Mouse (Mus musculus) erythroid progenitor cell, adult 5-6 weeks (primary cell): ENCODE data around the gene Snapc4. TPM values are rescaled to one million over a fixed set of nuclear protein-coding genes. Genes with fewer than 3 reads are reported as not detected.

Experiments used
- ATAC-seq: replicated peaks from 2 replicates; pipeline ENCODE4 v1.8.0; 2016; ENCODE audit warnings: moderate number of reproducible peaks, mild to moderate bottlenecking, moderate TSS enrichment, inconsistent platforms; ENCODE audit not compliant: poor library complexity, low FRiP score, severe bottlenecking
- total RNA-seq, 2 experiments: library from RNA; stranded (forward) in 1 of 2; stranded (reverse) in 1 of 2; fragments of 150-400 nt in 1 of 2; fragments of 186-747, 209-891 nt in 1 of 2; gene quantifications; 2 replicates each; pipeline versions ENCODE4 v1.2.3 to v1.2.4; 2015 to 2017; ENCODE audit warnings: low replicate concordance in 2 of 2

Snapc4 gene
- total RNA-seq, 2 experiments from 2014 or later = 1.3 to 10.5 TPM

DNA sequence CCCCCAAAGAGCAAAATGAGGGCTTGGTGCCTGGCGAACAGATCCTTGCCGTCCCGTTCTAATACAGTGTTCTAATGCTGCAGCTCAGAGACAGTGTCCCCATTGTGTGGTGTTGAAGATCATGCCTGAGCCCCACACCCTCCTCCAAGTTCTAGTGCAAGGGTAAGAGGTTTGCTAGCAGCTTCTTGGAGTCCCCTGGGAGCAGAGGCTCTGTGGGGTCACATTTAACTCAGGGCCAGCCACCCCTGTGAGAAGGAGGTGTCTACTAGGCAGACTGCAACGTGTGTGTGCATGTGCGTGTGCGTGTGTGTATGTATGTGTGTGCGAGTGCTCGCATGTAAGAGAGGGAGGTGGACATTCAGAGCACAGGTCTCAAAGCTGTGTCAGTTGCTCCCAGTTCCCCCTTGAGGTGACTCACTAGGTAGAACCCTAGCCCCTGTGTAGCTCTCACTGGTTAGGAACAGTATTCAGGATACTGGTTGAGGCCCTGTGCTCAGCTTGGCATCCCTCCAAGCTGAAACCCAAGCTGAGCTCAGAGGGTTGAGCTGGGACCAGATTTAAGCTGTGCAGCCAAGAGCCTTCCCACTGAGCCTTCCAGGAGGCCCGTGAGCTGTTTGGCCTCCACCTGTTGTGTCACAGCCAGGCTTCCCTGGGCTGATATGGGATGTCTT is 63.7 kb downstream of the Snapc4 start:
- no peak for ATAC-seq

DNA sequence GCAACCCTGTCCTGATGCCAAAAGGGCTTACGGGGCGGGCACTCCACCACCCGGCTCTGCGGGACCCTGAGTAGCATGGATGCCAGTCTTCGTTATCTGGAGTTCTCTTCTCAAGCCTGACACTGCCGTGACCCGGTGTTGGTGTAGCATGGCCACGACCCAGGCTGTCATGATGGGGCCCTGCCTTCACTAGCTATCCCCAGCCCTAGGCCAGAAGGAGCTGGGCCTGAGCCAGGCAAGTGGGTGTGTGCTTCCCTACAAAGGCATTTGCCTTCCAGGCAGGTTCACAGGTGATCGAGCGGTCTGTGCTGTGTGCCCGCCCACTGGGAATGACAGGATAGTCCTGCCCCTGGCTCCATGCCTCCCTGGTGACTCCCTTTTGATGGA is 64.5 kb downstream of the Snapc4 start:
- no peak for ATAC-seq

DNA sequence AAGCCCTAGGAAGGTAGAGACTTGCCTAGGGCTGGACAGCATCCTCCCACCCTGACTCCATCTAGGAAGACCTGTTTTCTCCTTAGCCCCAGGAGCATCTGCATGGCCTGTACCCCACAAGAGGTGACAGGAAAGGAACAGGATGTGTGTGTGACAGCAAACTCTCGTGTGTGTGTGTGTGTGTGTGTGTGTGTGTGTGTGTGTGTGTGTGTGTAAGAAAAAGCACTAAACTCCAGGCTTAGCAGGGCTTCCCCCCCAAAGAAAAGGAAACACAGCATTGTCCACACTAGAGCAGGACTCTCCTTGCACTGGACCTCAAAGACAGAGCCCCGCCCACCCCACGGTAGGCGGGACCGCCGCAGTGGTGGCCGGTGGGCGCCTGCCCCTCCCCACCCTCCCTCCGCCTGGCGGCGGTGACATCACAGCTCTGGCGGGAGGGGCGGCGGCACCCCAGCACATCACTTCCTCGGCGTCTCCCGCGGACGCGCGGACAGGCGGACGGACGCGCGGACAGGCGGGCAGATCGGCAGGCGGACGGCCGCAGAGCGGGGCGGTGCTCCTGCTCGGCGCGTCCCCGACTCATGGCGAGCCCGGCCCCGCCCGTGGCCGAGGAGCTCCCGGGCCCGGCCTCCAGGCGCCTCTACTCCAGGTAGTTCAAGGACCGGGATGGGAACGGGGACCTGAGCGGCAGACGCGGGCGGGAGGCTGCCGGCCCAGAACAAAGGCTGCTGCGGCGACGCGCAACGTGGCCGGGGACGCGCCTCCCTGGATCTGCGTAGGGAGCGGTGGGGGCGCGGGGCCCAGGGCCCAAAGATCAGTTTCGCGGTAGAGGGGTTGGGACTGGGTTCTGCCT is 65.2 kb downstream of the Snapc4 start, which contains the start of gene Gpsm1:
Gpsm1 (plus strand) TSS at position 444 of the 853 bp plus-strand sequence.
- ATAC-seq = no peak

DNA sequence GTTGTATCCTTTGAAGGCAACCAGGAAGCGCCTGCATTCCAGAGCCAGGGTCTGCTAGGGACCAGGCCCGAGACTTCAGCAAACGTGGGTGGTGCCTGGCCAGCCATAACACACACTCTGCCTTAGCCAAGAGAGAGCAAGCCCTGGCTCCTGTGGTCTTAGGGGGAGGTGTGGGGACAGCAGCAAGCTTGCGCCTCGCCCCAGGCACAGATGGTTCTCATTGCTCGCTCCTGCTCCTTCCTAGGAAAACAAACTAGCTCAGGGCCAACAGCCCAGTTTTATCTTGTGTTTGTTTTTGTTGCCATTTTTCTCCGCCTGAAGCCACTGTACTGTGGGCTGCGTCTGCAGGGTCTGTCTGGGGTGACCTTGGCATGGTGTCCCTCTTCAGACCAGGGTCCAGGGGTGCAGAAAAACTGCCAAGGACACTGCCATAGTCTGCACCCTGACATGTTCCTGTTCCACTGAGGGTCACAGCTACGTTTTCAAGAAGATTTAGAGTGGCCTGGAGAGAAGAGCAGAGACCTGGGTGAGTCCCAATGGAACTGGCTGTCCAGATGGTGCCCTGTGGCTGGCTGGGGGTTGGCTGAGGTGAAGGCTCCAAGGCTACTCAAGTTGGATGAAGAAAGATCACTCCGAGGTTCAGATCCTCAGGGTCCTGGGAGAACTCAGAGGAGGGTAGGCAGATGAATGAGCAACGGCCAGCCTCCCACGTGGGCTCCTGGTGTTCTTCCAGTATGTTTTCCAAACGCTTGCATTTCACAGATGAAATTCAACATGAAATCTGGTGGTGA is 66.0 kb downstream of the Snapc4 start:
- ATAC-seq = no peak

DNA sequence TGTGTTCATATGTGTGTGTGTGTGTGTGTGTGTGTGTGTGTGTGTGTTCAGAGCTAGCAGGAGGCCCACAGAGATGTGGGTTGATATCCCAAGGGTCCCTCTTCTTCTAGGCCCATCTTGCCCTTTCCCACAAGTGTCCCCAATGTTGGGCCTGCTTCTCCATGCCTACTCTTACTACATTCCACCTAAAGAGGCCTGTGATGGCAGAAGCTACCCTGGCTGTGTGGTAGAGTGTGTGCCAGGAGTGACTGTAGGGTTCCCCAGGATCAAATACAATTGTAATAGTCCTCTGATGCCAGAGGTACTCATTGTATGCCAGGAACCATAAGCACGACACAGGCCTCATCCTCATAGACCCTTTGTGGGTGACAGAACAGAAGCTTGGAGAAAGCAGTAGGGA is 67.1 kb downstream of the Snapc4 start:
- no peak for ATAC-seq

DNA sequence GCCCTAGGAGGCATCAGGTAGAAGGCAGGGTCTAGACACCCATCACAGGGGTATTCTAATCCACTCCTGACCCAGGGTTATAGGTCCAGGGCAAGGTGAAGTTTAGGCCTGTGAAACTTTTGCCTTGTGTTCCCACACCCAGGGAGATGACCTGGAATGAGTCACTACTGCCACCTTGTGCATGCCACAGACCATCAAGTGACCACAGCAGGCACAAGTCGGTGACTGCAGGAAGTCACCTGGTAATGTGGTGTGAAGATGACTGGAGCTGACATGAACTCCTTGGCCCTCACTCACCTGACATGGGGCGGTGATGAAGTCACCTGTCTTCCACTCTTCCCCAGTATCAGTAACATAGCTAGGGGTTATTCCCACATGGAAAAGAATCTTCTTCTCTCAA is 67.6 kb downstream of the Snapc4 start:
- no peak for ATAC-seq

Other genes with a start within 250 kb of the Snapc4 start
- not detected in 2 replicates for gene Lhx3, start 172.4 kb downstream of the Snapc4 start, total RNA-seq (2015; ENCODE audit: low replicate concordance)
- gene Lhx3, start 172.4 kb downstream of the Snapc4 start, total RNA-seq (2017; ENCODE audit: low replicate concordance) = not detected in 2 replicates
- 1.8 and 4.6 TPM in 2 replicates for gene Qsox2, start 143.1 kb downstream of the Snapc4 start, total RNA-seq (2015; ENCODE audit: low replicate concordance)
- 2.7 and 4.7 TPM in 2 replicates for gene Qsox2, start 143.1 kb downstream of the Snapc4 start, total RNA-seq (2017; ENCODE audit: low replicate concordance)
- gene Ccdc187, start 86.1 kb downstream of the Snapc4 start, total RNA-seq (2015; ENCODE audit: low replicate concordance) = not detected in 2 replicates
- not detected in 2 replicates for gene Ccdc187, start 86.1 kb downstream of the Snapc4 start, total RNA-seq (2017; ENCODE audit: low replicate concordance)
- gene Gpsm1, start 65.1 kb downstream of the Snapc4 start, total RNA-seq (2015; ENCODE audit: low replicate concordance) = not detected in 2 replicates
- gene Gpsm1, start 65.1 kb downstream of the Snapc4 start, total RNA-seq (2017; ENCODE audit: low replicate concordance) = 0.13 and 1.4 TPM in 2 replicates
- 0.72 and 0.84 TPM in 2 replicates for gene Dnlz, start 28.5 kb downstream of the Snapc4 start, total RNA-seq (2015; ENCODE audit: low replicate concordance)
- 1.8 and 2.7 TPM in 2 replicates for gene Dnlz, start 28.5 kb downstream of the Snapc4 start, total RNA-seq (2017; ENCODE audit: low replicate concordance)
- 10.9 TPM in 1 of 2 replicates, not detected in the other for gene Card9, start 19.7 kb downstream of the Snapc4 start, total RNA-seq (2015; ENCODE audit: low replicate concordance)
- 11.3 and 16.9 TPM in 2 replicates for gene Card9, start 19.7 kb downstream of the Snapc4 start, total RNA-seq (2017; ENCODE audit: low replicate concordance)
- 35.7 and 40.7 TPM in 2 replicates for gene Entr1, start 8.7 kb upstream of the Snapc4 start, total RNA-seq (2015; ENCODE audit: low replicate concordance)
- gene Entr1, start 8.7 kb upstream of the Snapc4 start, total RNA-seq (2017; ENCODE audit: low replicate concordance) = 43.7 and 51.0 TPM in 2 replicates
- gene Pmpca, start 8.7 kb upstream of the Snapc4 start, total RNA-seq (2015; ENCODE audit: low replicate concordance) = 18.9 and 35.7 TPM in 2 replicates
- 28.9 and 34.4 TPM in 2 replicates for gene Pmpca, start 8.7 kb upstream of the Snapc4 start, total RNA-seq (2017; ENCODE audit: low replicate concordance)
- gene Inpp5e, start 28.6 kb upstream of the Snapc4 start, total RNA-seq (2015; ENCODE audit: low replicate concordance) = 13.7 and 22.2 TPM in 2 replicates
- gene Inpp5e, start 28.6 kb upstream of the Snapc4 start, total RNA-seq (2017; ENCODE audit: low replicate concordance) = 12.3 and 26.5 TPM in 2 replicates
- 13.0 TPM in 2 replicates for gene Sec16a, start 64.6 kb upstream of the Snapc4 start, total RNA-seq (2015; ENCODE audit: low replicate concordance)
- 7.3 and 15.7 TPM in 2 replicates for gene Sec16a, start 64.6 kb upstream of the Snapc4 start, total RNA-seq (2017; ENCODE audit: low replicate concordance)
- gene Notch1, start 136.0 kb upstream of the Snapc4 start, total RNA-seq (2015; ENCODE audit: low replicate concordance) = 5.4 and 9.0 TPM in 2 replicates
- 1.5 and 6.0 TPM in 2 replicates for gene Notch1, start 136.0 kb upstream of the Snapc4 start, total RNA-seq (2017; ENCODE audit: low replicate concordance)
- 3.8 and 7.2 TPM in 2 replicates for gene Egfl7, start 199.4 kb upstream of the Snapc4 start, total RNA-seq (2015; ENCODE audit: low replicate concordance)
- gene Egfl7, start 199.4 kb upstream of the Snapc4 start, total RNA-seq (2017; ENCODE audit: low replicate concordance) = 0.77 and 7.2 TPM in 2 replicates
- not detected in 2 replicates for gene Gm20532, start 206.0 kb upstream of the Snapc4 start, total RNA-seq (2015; ENCODE audit: low replicate concordance)
- gene Gm20532, start 206.0 kb upstream of the Snapc4 start, total RNA-seq (2017; ENCODE audit: low replicate concordance) = 1.9 TPM in 1 of 2 replicates, not detected in the other
- 12.2 and 12.6 TPM in 2 replicates for gene Agpat2, start 223.8 kb upstream of the Snapc4 start, total RNA-seq (2015; ENCODE audit: low replicate concordance)
- gene Agpat2, start 223.8 kb upstream of the Snapc4 start, total RNA-seq (2017; ENCODE audit: low replicate concordance) = 6.2 and 12.0 TPM in 2 replicates
- not detected in 2 replicates for gene Fam69b, start 247.8 kb upstream of the Snapc4 start, total RNA-seq (2015; ENCODE audit: low replicate concordance)
- gene Fam69b, start 247.8 kb upstream of the Snapc4 start, total RNA-seq (2017; ENCODE audit: low replicate concordance) = not detected in 2 replicates